Mouse (Mus musculus) midbrain, embryonic 15.5 days (tissue): ENCODE measurements around the gene Gm42742. TPM values are rescaled to one million over a fixed set of nuclear protein-coding genes. Genes with fewer than 3 reads are reported as not detected.

Experiments
- ATAC-seq: fragments of 200-750 bp; cut with Nextera tagmentation; replicated peaks from 2 replicates; pipeline ENCODE4 v1.8.0; 2017; ENCODE audit warnings: moderate TSS enrichment
- H3K27ac ChIP-seq: fragments of 300-500 bp; sonication (generic); 2 replicates; pipeline ENCODE4 v1.5.1; 2015; ENCODE audit warnings: mild to moderate bottlenecking, inconsistent platforms
- H3K27me3 ChIP-seq: fragments of 300-500 bp; sonication (generic); replicated peaks from 2 replicates; pipeline ENCODE4 v1.6.1; 2015; ENCODE audit warnings: inconsistent platforms
- H3K36me3 ChIP-seq: fragments of 300-500 bp; sonication (generic); replicated peaks from 2 replicates; pipeline ENCODE4 v1.6.1; 2015; ENCODE audit warnings: inconsistent platforms
- H3K4me1 ChIP-seq: fragments of 300-500 bp; sonication (generic); 2 replicates; pipeline ENCODE4 v1.6.1; 2015; ENCODE audit warnings: inconsistent platforms
- H3K4me2 ChIP-seq: fragments of 300-500 bp; sonication (generic); 2 replicates; pipeline ENCODE4 v1.6.1; 2015; ENCODE audit warnings: inconsistent platforms, mild to moderate bottlenecking, moderate library complexity
- H3K4me3 ChIP-seq: fragments of 300-500 bp; sonication (generic); 2 replicates; pipeline ENCODE4 v1.5.1; 2015; ENCODE audit warnings: mild to moderate bottlenecking, inconsistent platforms
- H3K9ac ChIP-seq: fragments of 300-500 bp; sonication (generic); 2 replicates; pipeline ENCODE4 v1.6.1; 2015; ENCODE audit warnings: mild to moderate bottlenecking, inconsistent platforms
- H3K9me3 ChIP-seq: fragments of 300-500 bp; sonication (generic); 2 replicates; pipeline ENCODE4 v1.6.1; 2016; ENCODE audit warnings: inconsistent platforms
- WGBS: fragments of 180-500 bp; shearing (Covaris S2); methylation state at CpG from one replicate; pipeline ENCODE4 v1.1.7; 2015; ENCODE audit warnings: mixed read lengths; 5-methylcytosine and 5-hydroxymethylcytosine counted together
- polyA plus RNA-seq: library from polyadenylated mRNA; unstranded; fragments of >200 nt; fragmentation: Nextera tagmentation; extraction: Ambion mirVana; gene quantifications from 2 replicates; pipeline ENCODE4 v1.2.1, GENCODE M21; 2015

Gene Gm42742
- polyA plus RNA-seq, 1 experiment from 2014 or later: 52.6 TPM

- Histone ChIP-seq H3K27ac (peak overlapping the region; percentile 99), H3K36me3 (peaks cover 6% of the 10 kb centered on the region), H3K4me2 (peak overlapping the region; percentile 87), H3K27me3 (no peaks in the 10 kb centered on the region), H3K9me3 (no peaks in the 10 kb centered on the region), H3K4me3 (peak overlapping the region; percentile 81), H3K9ac (peak overlapping the region; percentile 95), H3K4me1 (peaks cover 55% of the 10 kb centered on the region)
- ATAC-seq: no peak
- WGBS: 1% methylated on average over 52 of the region's 65 CpGs
Measured at GRCm38 (mm10) chr7:127025556-127026160, 4.8 kb upstream of the Gm42742 start.

GRCm38 (mm10) chr7:127024755-127025555, 4.1 kb upstream of the Gm42742 start:
- peak; percentile 44 for ATAC-seq
- under 1% methylated on average over 30 of the region's 30 CpGs for WGBS
- Histone ChIP-seq H3K9ac (peak overlapping the region; percentile 95), H3K9me3 (no peaks in the 10 kb centered on the region), H3K27ac (peak overlapping the region; percentile 99), H3K4me3 (peak overlapping the region; percentile 81), H3K4me2 (peak overlapping the region; percentile 87), H3K4me1 (peaks cover 62% of the 10 kb centered on the region), H3K36me3 (peaks cover 6% of the 10 kb centered on the region), H3K27me3 (no peaks in the 10 kb centered on the region)

GRCm38 (mm10) chr7:127023896-127024690, 3.2 kb upstream of the Gm42742 start:
- no peaks in the 10 kb centered on the region for H3K9me3 ChIP-seq
- peak overlapping the region; percentile 87 for H3K4me2 ChIP-seq
- peak overlapping the region; percentile 99 for H3K27ac ChIP-seq
- peak overlapping the region; percentile 81 for H3K4me3 ChIP-seq
- no peak for ATAC-seq
- peaks cover 71% of the 10 kb centered on the region for H3K4me1 ChIP-seq
- H3K36me3 ChIP-seq: peaks cover 6% of the 10 kb centered on the region
- 15% methylated on average over 19 of the region's 19 CpGs for WGBS
- no peaks in the 10 kb centered on the region for H3K27me3 ChIP-seq
- peak overlapping the region; percentile 95 for H3K9ac ChIP-seq

GRCm38 (mm10) chr7:127023272-127023691, 2.4 kb upstream of the Gm42742 start:
- WGBS: 66% methylated on average over 13 of the region's 13 CpGs
- H3K4me1 ChIP-seq: peaks cover 76% of the 10 kb centered on the region
- H3K9me3 ChIP-seq: no peaks in the 10 kb centered on the region
- peaks cover 6% of the 10 kb centered on the region for H3K36me3 ChIP-seq
- H3K4me3 ChIP-seq: peak overlapping the region; percentile 81
- peak overlapping the region; percentile 95 for H3K9ac ChIP-seq
- no peaks in the 10 kb centered on the region for H3K27me3 ChIP-seq
- peak overlapping the region; percentile 87 for H3K4me2 ChIP-seq
- no peak for ATAC-seq
- peak overlapping the region; percentile 99 for H3K27ac ChIP-seq

- Histone ChIP-seq H3K27me3 (no peaks in the 10 kb centered on the region), H3K4me2 (peak overlapping the region; percentile 87), H3K9ac (peak overlapping the region; percentile 12; the same call in 1 of the 2 replicates), H3K4me3 (no peak overlapping the region), H3K36me3 (peaks cover 6% of the 10 kb centered on the region), H3K4me1 (peaks cover 76% of the 10 kb centered on the region), H3K27ac (peak overlapping the region; percentile 99), H3K9me3 (no peaks in the 10 kb centered on the region)
- no peak for ATAC-seq
- 85% methylated on average over 7 of the region's 7 CpGs for WGBS
Measured at GRCm38 (mm10) chr7:127022528-127023271, 1.8 kb upstream of the Gm42742 start.

- Histone ChIP-seq H3K27me3 (no peaks in the 10 kb centered on the region), H3K4me3 (peak overlapping the region; percentile 49), H3K4me1 (peaks cover 79% of the 10 kb centered on the region), H3K27ac (peak overlapping the region; percentile 83), H3K36me3 (peaks cover 6% of the 10 kb centered on the region), H3K4me2 (peak overlapping the region; percentile 64), H3K9ac (peak overlapping the region; percentile 60), H3K9me3 (no peaks in the 10 kb centered on the region)
- 25% methylated on average over 4 of the region's 5 CpGs for WGBS
- no peak for ATAC-seq
Measured at GRCm38 (mm10) chr7:127021563-127022527, 948 bp upstream of the Gm42742 start.

- Histone ChIP-seq H3K9ac (peak overlapping the region; percentile 60), H3K27ac (peak overlapping the region; percentile 83), H3K4me2 (peak overlapping the region; percentile 64), H3K9me3 (no peaks in the 10 kb centered on the region), H3K4me1 (peaks cover 87% of the 10 kb centered on the region), H3K27me3 (no peaks in the 10 kb centered on the region), H3K4me3 (peak overlapping the region; percentile 49), H3K36me3 (peaks cover 8% of the 10 kb centered on the region)
- ATAC-seq: no peak
- 24% methylated on average over 5 of the region's 5 CpGs for WGBS
Measured at GRCm38 (mm10) chr7:127020491-127020890, 406 bp downstream of the Gm42742 start.

- Histone ChIP-seq H3K4me3 (peak overlapping the region; percentile 49), H3K4me1 (peaks cover 91% of the 10 kb centered on the region), H3K9me3 (no peaks in the 10 kb centered on the region), H3K27me3 (no peaks in the 10 kb centered on the region), H3K9ac (peak overlapping the region; percentile 60; the same call in 1 of the 2 replicates), H3K36me3 (peaks cover 11% of the 10 kb centered on the region), H3K27ac (peak overlapping the region; percentile 83), H3K4me2 (peak overlapping the region; percentile 64)
- WGBS: 58% methylated on average over 3 of the region's 3 CpGs
- no peak for ATAC-seq
Measured at GRCm38 (mm10) chr7:127020031-127020430, 866 bp downstream of the Gm42742 start.

- H3K4me1 ChIP-seq: peaks cover 91% of the 10 kb centered on the region
- H3K4me2 ChIP-seq: peak overlapping the region; percentile 64
Measured at GRCm38 (mm10) chr7:127019306-127019960, 1.5 kb downstream of the Gm42742 start.

More at GRCm38 (mm10) chr7:127019306-127019960, 1.5 kb downstream of the Gm42742 start:
- no peaks in the 10 kb centered on the region for H3K9me3 ChIP-seq
- peak overlapping the region; percentile 60; the same call in 1 of the 2 replicates for H3K9ac ChIP-seq
- 79% methylated on average over 14 of the region's 14 CpGs for WGBS
- H3K4me3 ChIP-seq: peak overlapping the region; percentile 49; the same call in 1 of the 2 replicates
- no peak overlapping the region for H3K27ac ChIP-seq
- H3K27me3 ChIP-seq: no peaks in the 10 kb centered on the region
- H3K36me3 ChIP-seq: peaks cover 11% of the 10 kb centered on the region
- ATAC-seq: no peak
